Mouse (Mus musculus) G1E (cell line): ENCODE measurements around the gene Cacna1s. TPM values are rescaled to one million over a fixed set of nuclear protein-coding genes. Genes with fewer than 3 reads are reported as not detected.
A peak's percentile ranks its signal among the peaks of the same experiment; 100 is the strongest.

Source experiments
- ATAC-seq: 2 replicates; pipeline ENCODE4 v1.8.0; 2016; ENCODE audit warnings: mild to moderate bottlenecking; ENCODE audit not compliant: insufficient number of reproducible peaks, poor library complexity, low FRiP score, severe bottlenecking; ENCODE audit errors: extremely low read depth
- DNase-seq: peaks from one replicate; pipeline ENCODE4 v3.0.0; 2012; ENCODE audit warnings: low spot score
- H3K27me3 ChIP-seq: 2 replicates; pipeline ENCODE4 v1.6.1; 2012; ENCODE audit warnings: mild to moderate bottlenecking, low read length, inconsistent platforms; ENCODE audit not compliant: insufficient read depth
- H3K36me3 ChIP-seq: replicated peaks from 2 replicates; pipeline ENCODE3; 2012; ENCODE audit warnings: mild to moderate bottlenecking, inconsistent platforms
- H3K4me1 ChIP-seq: 2 replicates; pipeline ENCODE4 v1.6.1; 2012; ENCODE audit warnings: low read depth, low read length, inconsistent platforms, mixed read lengths; ENCODE audit not compliant: insufficient read depth
- H3K4me3 ChIP-seq: 2 replicates; pipeline ENCODE4 v1.5.1; 2012; ENCODE audit warnings: low read depth, mild to moderate bottlenecking, inconsistent platforms, low read length, moderate library complexity, mixed read lengths
- H3K9me3 ChIP-seq: replicated peaks from 2 replicates; pipeline ENCODE4 v1.6.1; 2012; ENCODE audit warnings: inconsistent platforms
- CTCF ChIP-seq: IDR thresholded peaks from 2 replicates; pipeline ENCODE4 v1.5.1; 2012; ENCODE audit warnings: low read depth, low read length, inconsistent platforms, mixed read lengths
- GATA1 ChIP-seq: IDR thresholded peaks from 2 replicates; pipeline ENCODE4 v1.6.1; 2012; ENCODE audit warnings: borderline replicate concordance, low read length, inconsistent platforms, mixed read lengths
- GATA2 ChIP-seq: IDR thresholded peaks from 2 replicates; pipeline ENCODE4 v1.6.1; 2012; ENCODE audit warnings: low read depth, low read length, inconsistent platforms, borderline replicate concordance
- POLR2AphosphoS5 ChIP-seq: IDR thresholded peaks from 2 replicates; pipeline ENCODE4 v1.6.1; 2012; ENCODE audit warnings: low read depth, low read length, inconsistent platforms; ENCODE audit not compliant: insufficient replicate concordance
- TAL1 ChIP-seq: conservative IDR thresholded peaks from 2 replicates; pipeline ENCODE4 v1.6.1; 2012; ENCODE audit warnings: low read depth, low read length, inconsistent platforms, mixed read lengths
- polyA plus RNA-seq: library from polyadenylated mRNA; stranded (reverse); fragments of >175 nt; gene quantifications from 2 replicates; pipeline ENCODE4 v1.2.3, GENCODE M21; 2012
- total RNA-seq, 2 experiments: library from RNA; stranded (forward) in 1 of 2; stranded (reverse) in 1 of 2; fragments of 200-1000 nt in 1 of 2; fragments of >200 nt in 1 of 2; fragmentation: Nextera tagmentation in 1 of 2; gene quantifications; 2 replicates each; pipeline ENCODE4 v1.2.3; 2014 to 2017

The Cacna1s gene
- total and polyA plus RNA-seq, 3 experiments = 0.11 TPM; not detected in 2

DNA sequence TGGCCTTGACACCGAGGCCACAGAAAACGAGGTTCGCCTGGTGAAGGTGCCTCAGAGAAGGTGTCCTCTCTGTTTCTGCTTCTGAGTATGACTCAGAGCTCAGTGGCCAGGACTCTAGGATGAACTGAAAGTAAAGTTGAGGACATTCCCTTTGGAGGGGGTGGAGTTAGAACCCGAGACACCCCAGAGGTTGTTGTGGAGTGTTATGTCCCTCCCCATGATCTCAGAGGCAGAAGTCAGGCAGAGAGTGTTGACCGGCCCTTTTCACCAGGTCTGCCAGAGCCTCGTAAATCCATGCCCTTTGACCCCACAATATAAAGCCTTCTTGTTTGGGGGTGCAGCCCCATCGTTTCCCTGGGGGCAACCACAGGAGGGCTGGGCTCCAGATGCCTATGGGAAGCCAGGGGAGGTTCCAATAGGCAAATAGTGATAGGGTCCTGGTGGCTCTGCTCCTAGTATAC is 84.6 kb downstream of the Cacna1s start:
- H3K4me1 ChIP-seq = peaks cover 98% of the 10 kb centered on the region
- H3K4me3 ChIP-seq = peak overlapping the region; percentile 49; the same call in 1 of the 2 replicates
- no peak for TF ChIP-seq TAL1
- no peak for TF ChIP-seq GATA1
- TF ChIP-seq GATA2 = no peak
- TF ChIP-seq POLR2AphosphoS5 = no peak
- TF ChIP-seq CTCF = no peak
- no peaks in the 10 kb centered on the region for H3K27me3 ChIP-seq
- peaks cover 42% of the 10 kb centered on the region for H3K36me3 ChIP-seq
- DNase-seq = no peak
- H3K9me3 ChIP-seq = no peaks in the 10 kb centered on the region
- ATAC-seq = no peak

DNA sequence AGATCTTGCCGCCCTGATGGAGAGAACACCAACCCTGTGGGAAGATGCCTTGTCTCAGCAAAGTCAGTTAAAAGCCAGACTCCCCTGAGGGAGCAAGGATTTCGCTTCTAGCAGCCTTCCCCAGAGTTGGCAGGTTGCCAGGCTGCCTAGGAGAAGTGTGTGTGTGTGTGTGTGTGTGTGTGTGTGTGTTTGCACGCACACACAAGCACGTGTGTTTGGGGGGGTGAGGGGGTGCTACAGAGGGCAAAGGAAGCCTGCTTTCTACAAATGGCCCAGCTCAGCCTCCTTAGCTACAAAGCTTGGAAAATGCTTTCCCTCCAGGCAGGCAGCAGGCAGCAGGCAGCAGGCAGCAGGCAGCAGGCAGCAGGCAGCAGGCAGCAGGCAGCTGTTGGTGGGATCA is 85.0 kb downstream of the Cacna1s start:
- H3K4me1 ChIP-seq = peaks cover 98% of the 10 kb centered on the region
- H3K9me3 ChIP-seq = no peaks in the 10 kb centered on the region
- H3K4me3 ChIP-seq = peak overlapping the region; percentile 49; the same call in 1 of the 2 replicates
- H3K27me3 ChIP-seq = no peaks in the 10 kb centered on the region
- peaks cover 47% of the 10 kb centered on the region for H3K36me3 ChIP-seq
- TF ChIP-seq GATA2 (no peak), POLR2AphosphoS5 (no peak), TAL1 (no peak), CTCF (no peak), GATA1 (no peak)
- DNase-seq (no peak), ATAC-seq (no peak)

DNA sequence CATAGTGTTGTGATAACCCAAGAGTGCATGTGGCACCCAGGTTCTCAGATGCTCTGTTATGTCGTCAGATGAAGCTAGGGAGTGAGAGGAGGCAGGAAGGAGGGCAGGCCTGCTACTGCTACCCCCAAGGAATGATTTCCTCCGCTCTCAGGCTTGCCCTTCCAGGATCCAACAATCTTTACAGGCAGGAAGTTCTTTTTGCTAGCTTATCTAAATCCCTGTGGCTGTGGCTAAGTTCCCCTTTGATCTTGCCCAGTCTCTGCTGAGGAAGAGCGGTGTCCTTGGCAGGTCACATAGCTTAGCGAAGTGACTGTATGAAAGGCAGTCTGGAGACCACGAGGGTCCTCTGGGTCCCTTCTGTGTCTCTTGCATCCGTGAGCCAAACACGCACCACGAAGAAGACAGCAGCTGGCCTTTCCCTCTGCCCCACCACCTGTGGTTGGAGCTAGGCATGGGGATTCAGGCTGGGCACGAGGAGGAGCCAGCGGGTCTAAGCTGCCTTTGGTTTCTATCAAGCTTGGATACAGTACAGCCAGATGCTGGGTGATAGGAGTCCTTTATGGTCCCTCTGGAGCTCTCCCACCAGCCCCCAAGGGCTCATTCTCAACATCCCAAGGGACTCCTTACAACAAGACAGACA is 85.8 kb downstream of the Cacna1s start:
- TF ChIP-seq CTCF (no peak), POLR2AphosphoS5 (no peak), GATA1 (no peak), TAL1 (no peak), GATA2 (no peak)
- ATAC-seq = no peak
- H3K4me1 ChIP-seq = peaks cover 98% of the 10 kb centered on the region
- no peaks in the 10 kb centered on the region for H3K27me3 ChIP-seq
- peak overlapping the region; percentile 34; the same call in 1 of the 2 replicates for H3K4me3 ChIP-seq
- peaks cover 48% of the 10 kb centered on the region for H3K36me3 ChIP-seq
- H3K9me3 ChIP-seq = no peaks in the 10 kb centered on the region
- no peak for DNase-seq

DNA sequence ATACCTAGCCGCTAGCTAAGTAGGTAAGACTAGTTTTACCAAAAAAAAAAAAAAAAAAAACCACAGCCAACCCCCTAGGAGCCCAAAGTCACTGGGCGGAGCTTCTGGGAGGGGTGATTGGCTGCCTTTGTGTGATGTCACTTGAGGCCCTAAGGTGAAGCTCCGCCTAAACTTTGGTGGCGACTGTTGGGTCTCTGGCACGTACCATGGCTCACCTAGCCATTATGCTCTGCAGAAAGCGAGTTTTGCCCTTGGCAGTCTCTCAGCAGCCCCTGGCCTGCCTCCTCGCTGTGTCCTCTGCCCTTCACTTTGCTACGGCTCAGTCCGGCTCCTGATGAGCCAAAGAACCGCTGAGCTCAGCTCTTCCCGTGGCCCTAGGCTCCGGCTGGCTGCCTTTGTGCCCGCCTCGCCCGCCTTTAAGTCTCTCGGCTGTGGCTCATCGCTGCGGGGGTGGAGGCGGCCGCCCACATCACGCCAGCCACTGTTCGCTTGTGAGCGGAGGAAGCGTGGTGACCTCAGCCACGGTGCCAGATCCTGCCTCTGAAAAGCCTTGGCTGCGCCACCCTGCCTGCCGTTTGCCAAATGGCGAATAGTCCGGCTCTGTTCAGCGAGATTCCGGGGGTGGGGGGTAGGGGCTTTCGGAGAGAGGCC is 87.6 kb downstream of the Cacna1s start:
- Histone ChIP-seq H3K36me3 (peaks cover 56% of the 10 kb centered on the region), H3K4me1 (peaks cover 84% of the 10 kb centered on the region), H3K4me3 (peak overlapping the region; percentile 73), H3K27me3 (no peaks in the 10 kb centered on the region), H3K9me3 (no peaks in the 10 kb centered on the region)
- TF ChIP-seq GATA1 (no peak), POLR2AphosphoS5 (peak; percentile 68; the same call in 1 of the 2 replicates), GATA2 (no peak)
- DNase-seq = peak; percentile 100
- ATAC-seq = peak; percentile 72

DNA sequence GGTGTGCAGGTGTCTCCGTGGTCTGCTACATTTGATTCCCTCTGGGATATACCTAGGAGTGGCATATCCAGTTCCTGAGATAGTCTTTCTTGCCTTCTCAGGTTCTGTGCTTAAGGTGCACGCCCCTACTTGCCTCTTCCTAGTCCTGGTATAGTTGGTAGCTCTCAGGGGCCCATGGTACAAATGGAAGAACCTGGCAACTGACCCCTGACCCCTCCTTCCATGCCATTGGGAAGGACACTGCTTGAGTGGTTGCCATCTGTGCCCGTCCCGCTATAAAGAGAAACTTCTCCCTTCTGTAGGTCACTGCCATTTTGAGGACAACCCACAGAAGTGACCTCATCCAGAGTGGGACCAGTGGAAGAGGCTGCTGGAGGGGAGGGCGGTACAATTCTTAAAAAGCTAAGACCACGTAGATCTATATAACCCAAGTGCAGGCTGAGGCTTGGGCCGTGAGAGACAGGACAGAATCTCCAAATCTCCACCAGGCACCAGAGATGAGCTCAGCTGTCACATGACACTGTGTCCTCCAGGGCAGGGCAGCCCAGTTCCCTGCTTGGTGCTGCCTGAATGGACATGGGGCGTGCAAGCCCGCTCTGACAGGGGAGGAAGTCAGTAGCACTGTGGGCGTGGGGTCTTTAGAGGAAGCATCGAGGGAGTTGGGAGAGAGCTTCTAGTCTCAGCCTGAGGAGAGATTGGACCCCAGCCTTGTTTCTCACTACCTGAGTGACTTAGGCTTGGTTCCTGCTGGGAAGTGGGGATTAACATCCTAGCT is 88.8 kb downstream of the Cacna1s start:
- H3K27me3 ChIP-seq = no peaks in the 10 kb centered on the region
- no peak for DNase-seq
- peak overlapping the region; percentile 34; the same call in 1 of the 2 replicates for H3K4me3 ChIP-seq
- TF ChIP-seq CTCF (no peak), POLR2AphosphoS5 (peak; percentile 26; the same call in 1 of the 2 replicates), GATA1 (no peak), TAL1 (no peak), GATA2 (no peak)
- peaks cover 61% of the 10 kb centered on the region for H3K36me3 ChIP-seq
- ATAC-seq = peak; percentile 17
- H3K9me3 ChIP-seq = no peaks in the 10 kb centered on the region
- H3K4me1 ChIP-seq = peaks cover 75% of the 10 kb centered on the region

DNA sequence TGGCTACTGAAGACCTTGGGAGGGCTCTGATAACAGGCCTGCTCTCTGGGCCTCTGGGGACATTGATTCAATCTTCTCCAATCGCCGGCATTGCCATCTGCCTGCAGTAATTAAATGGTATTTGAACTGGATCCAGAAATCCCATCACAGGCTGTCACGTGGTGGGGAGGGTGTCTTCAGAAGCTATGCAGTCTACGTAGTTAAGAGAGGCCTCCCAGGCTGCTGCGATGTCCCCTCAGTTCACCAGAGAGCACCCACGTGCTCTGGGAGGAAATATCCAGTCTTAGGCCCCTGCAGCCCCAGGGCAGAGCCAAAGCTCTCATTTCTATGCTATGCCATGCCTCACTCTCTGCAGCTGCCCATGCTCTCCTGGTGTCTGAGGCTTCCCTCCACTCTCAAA is 89.8 kb downstream of the Cacna1s start:
- H3K36me3 ChIP-seq = peaks cover 62% of the 10 kb centered on the region
- no peak overlapping the region for H3K4me3 ChIP-seq

More for the DNA sequence above, 89.8 kb downstream of the Cacna1s start:
- TF ChIP-seq GATA1 (no peak), TAL1 (no peak), CTCF (no peak), GATA2 (no peak), POLR2AphosphoS5 (no peak)
- Histone ChIP-seq H3K4me1 (peaks cover 70% of the 10 kb centered on the region), H3K9me3 (no peaks in the 10 kb centered on the region), H3K27me3 (no peaks in the 10 kb centered on the region)
- DNase-seq = no peak
- no peak for ATAC-seq
